Comparison of ENCODE assay signal across 12 mouse cellular contexts in the genomic region with DNA sequence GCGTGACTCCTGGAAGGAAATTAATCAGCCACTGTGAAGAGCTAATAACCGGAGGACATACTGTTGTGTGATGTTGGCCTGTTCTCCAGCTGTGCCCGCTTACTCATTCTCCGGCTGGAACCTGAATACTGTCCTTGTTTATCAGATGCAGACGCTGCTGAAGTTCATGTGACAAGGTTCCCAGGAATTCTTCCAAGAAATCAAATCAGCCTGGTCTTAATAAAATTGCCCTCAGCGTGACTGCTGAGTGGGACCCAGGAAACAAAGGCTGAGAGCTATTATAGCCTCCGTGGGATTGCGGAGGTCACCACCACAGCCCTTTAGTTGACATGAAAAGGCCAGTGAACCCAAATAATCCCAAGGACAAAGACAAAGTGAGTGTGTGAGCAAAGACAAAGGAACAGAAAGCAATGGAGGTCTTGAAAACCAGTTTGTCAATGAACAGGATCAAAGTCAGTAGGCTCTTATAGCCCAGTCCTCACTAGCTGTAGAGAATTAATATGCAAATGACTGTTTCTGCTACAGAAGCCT.
DNase-seq lines count a peak whose midpoint lies in the region; ATAC-seq and TF ChIP-seq lines count a peak whose summit lies in the region.
"Had no signal": no experiment of that assay in that cellular context is flagged by ENCODE, and none has a peak within 500 bp of the region (broad histone marks: within the 10 kb centered on the region; RNA-seq: fewer than 3 reads in every experiment).

No protein-coding gene starts in this region.

- DNase-seq in embryo, embryonic 9.5 days (ENCODE audit: extremely low spot score) = peak; percentile 46
- peak; percentile 65 for DNase-seq in hindbrain, embryonic 10.5 days (ENCODE audit: low spot score)
- no peak for DNase-seq in frontal cortex, postnatal 36 days (ENCODE audit: low spot score in 2 of 2)
- DNase-seq: kidney, postnatal 10 days; liver, embryonic 13.5 days; thymus, postnatal 25 days had no signal

- TF ChIP-seq CTCF in C2C12 (IDR thresholded peaks at IDR 0.05; ENCODE audit: control insufficient read depth, insufficient read depth, insufficient read length) = no peak

- H3K27ac ChIP-seq in hindbrain, embryonic 10.5 days = peak overlapping the region; percentile 47
- H3K27ac ChIP-seq in midbrain, embryonic 15.5 days = no peak overlapping the region
- H3K27ac ChIP-seq in heart, embryonic 12.5 days (ENCODE audit: poor library complexity, severe bottlenecking) = no peak overlapping the region
- no peak overlapping the region for H3K27ac ChIP-seq in kidney, embryonic 16.5 days (ENCODE audit: low read length)
- H3K27ac ChIP-seq: liver, embryonic 13.5 days; macrophage had no signal

- no peaks in the 10 kb centered on the region for H3K79me3 ChIP-seq in C2C12 (ENCODE audit: low read depth)

- no peak overlapping the region for H3K4me3 ChIP-seq in C2C12 (ENCODE audit: insufficient read depth, poor library complexity, severe bottlenecking)
- H3K4me3 ChIP-seq in hindbrain, embryonic 10.5 days = no peak overlapping the region
- H3K4me3 ChIP-seq in midbrain, embryonic 15.5 days = no peak overlapping the region
- H3K4me3 ChIP-seq in heart, embryonic 12.5 days = no peak overlapping the region
- H3K4me3 ChIP-seq in kidney, embryonic 16.5 days (ENCODE audit: low read length) = no peak overlapping the region
- H3K4me3 ChIP-seq: liver, embryonic 13.5 days had no signal

- H3K36me3 ChIP-seq in C2C12 (ENCODE audit: control insufficient read depth, insufficient read depth) = no peaks in the 10 kb centered on the region
- H3K36me3 ChIP-seq in hindbrain, embryonic 10.5 days = no peaks in the 10 kb centered on the region
- H3K36me3 ChIP-seq in midbrain, embryonic 15.5 days (replicated peaks) = no peaks in the 10 kb centered on the region
- no peaks in the 10 kb centered on the region for H3K36me3 ChIP-seq in heart, embryonic 12.5 days
- no peaks in the 10 kb centered on the region for H3K36me3 ChIP-seq in kidney, embryonic 16.5 days (ENCODE audit: insufficient read depth, low read length)
- H3K36me3 ChIP-seq: liver, embryonic 13.5 days had no signal

- no peak overlapping the region for H3ac ChIP-seq in C2C12 (ENCODE audit: control insufficient read depth, insufficient read length, low read depth)

- no peaks in the 10 kb centered on the region for H3K27me3 ChIP-seq in C2C12 (ENCODE audit: control insufficient read depth, insufficient read depth, insufficient read length)
- no peaks in the 10 kb centered on the region for H3K27me3 ChIP-seq in hindbrain, embryonic 10.5 days (ENCODE audit: insufficient read depth, poor library complexity, severe bottlenecking)
- H3K27me3 ChIP-seq in midbrain, embryonic 15.5 days (replicated peaks) = no peaks in the 10 kb centered on the region
- peaks cover 8% of the 10 kb centered on the region; the same call in 1 of the 2 replicates for H3K27me3 ChIP-seq in heart, embryonic 12.5 days (replicated peaks)
- no peaks in the 10 kb centered on the region for H3K27me3 ChIP-seq in kidney, embryonic 16.5 days (ENCODE audit: insufficient read depth, low read length)
- H3K27me3 ChIP-seq: liver, embryonic 13.5 days had no signal

- H3K79me2 ChIP-seq in C2C12 (ENCODE audit: control insufficient read depth, insufficient read depth) = no peaks in the 10 kb centered on the region

- peaks cover 15% of the 10 kb centered on the region for H3K4me1 ChIP-seq in hindbrain, embryonic 10.5 days (replicated peaks)
- H3K4me1 ChIP-seq in midbrain, embryonic 15.5 days = 0 out of 2 replicates have a peak, but pooled peaks cover 4% of the 10 kb centered on the region
- H3K4me1 ChIP-seq in heart, embryonic 12.5 days (replicated peaks) = no peaks in the 10 kb centered on the region; the same call in 1 of the 2 replicates
- no peaks in the 10 kb centered on the region for H3K4me1 ChIP-seq in kidney, embryonic 16.5 days (ENCODE audit: insufficient read depth, low read length)
- H3K4me1 ChIP-seq: liver, embryonic 13.5 days had no signal

- H3K4me2 ChIP-seq in midbrain, embryonic 15.5 days = no peak overlapping the region
- no peak overlapping the region for H3K4me2 ChIP-seq in heart, embryonic 12.5 days
- no peak overlapping the region for H3K4me2 ChIP-seq in kidney, embryonic 16.5 days (replicated peaks; ENCODE audit: low read depth, low read length)
- H3K4me2 ChIP-seq: liver, embryonic 13.5 days had no signal

- H3K9me3 ChIP-seq in hindbrain, embryonic 10.5 days = no peaks in the 10 kb centered on the region
- no peaks in the 10 kb centered on the region for H3K9me3 ChIP-seq in midbrain, embryonic 15.5 days
- no peaks in the 10 kb centered on the region for H3K9me3 ChIP-seq in heart, embryonic 12.5 days (replicated peaks)
- no peaks in the 10 kb centered on the region for H3K9me3 ChIP-seq in kidney, embryonic 16.5 days (ENCODE audit: low read length)
- H3K9me3 ChIP-seq: liver, embryonic 13.5 days had no signal

- WGBS in hindbrain, embryonic 10.5 days = 20% methylated on average over 8 of the region's 8 CpGs
- 11% methylated on average over 8 of the region's 8 CpGs for WGBS in midbrain, embryonic 15.5 days
- 63% methylated on average over 8 of the region's 8 CpGs for WGBS in heart, embryonic 12.5 days
- WGBS in kidney, embryonic 16.5 days = 62% methylated on average over 8 of the region's 8 CpGs

- peak; percentile 78 for ATAC-seq in midbrain, embryonic 15.5 days (replicated peaks)
- ATAC-seq in heart, embryonic 12.5 days (ENCODE audit: insufficient number of reproducible peaks, low FRiP score) = no peak
- no peak for ATAC-seq in granulocyte monocyte progenitor cell, adult 5-6 weeks (replicated peaks; ENCODE audit: poor library complexity, severe bottlenecking)
- no peak for ATAC-seq in kidney, embryonic 16.5 days (ENCODE audit: low FRiP score, low TSS enrichment)

- no peak overlapping the region for H3K9ac ChIP-seq in midbrain, embryonic 15.5 days
- no peak overlapping the region for H3K9ac ChIP-seq in heart, embryonic 12.5 days
- no peak overlapping the region for H3K9ac ChIP-seq in kidney, embryonic 16.5 days (replicated peaks; ENCODE audit: low read length)
- H3K9ac ChIP-seq: liver, embryonic 13.5 days had no signal

TF ChIP-seq in C2C12, 6 proteins besides CTCF, POLR2A, EP300 and RAD21:
- no peak for TF ChIP-seq CEBPB (IDR thresholded peaks at IDR 0.05; ENCODE audit: low read depth)
- no peak for TF ChIP-seq FOSL1 (IDR thresholded peaks at IDR 0.05; ENCODE audit: insufficient read depth, low read length, poor library complexity, severe bottlenecking)
- no peak for TF ChIP-seq MYOG (IDR thresholded peaks at IDR 0.05; ENCODE audit: control insufficient read depth, extremely low read depth, insufficient read length)
- TF ChIP-seq USF1 (IDR thresholded peaks at IDR 0.05; ENCODE audit: low read depth) = no peak
- TF ChIP-seq MYOD1 (IDR thresholded peaks at IDR 0.05; ENCODE audit: control insufficient read depth, insufficient read length, low read depth) = peak; percentile 16
- TF ChIP-seq MAX (IDR thresholded peaks at IDR 0.05) = no peak

Comparison
In these comparisons a context has a peak if more than half of its experiments do, and no peak if none do; other contexts are left out.
1. DNase-seq: peak in embryo, embryonic 9.5 days (single experiment) and hindbrain, embryonic 10.5 days (single experiment); none in frontal cortex, postnatal 36 days (0 of 2).